Mouse (Mus musculus): ENCODE results near the gene Gm17409.
A peak's percentile ranks its signal among the peaks of the same experiment; 100 is the strongest.

Gm17409 gene

DNA sequence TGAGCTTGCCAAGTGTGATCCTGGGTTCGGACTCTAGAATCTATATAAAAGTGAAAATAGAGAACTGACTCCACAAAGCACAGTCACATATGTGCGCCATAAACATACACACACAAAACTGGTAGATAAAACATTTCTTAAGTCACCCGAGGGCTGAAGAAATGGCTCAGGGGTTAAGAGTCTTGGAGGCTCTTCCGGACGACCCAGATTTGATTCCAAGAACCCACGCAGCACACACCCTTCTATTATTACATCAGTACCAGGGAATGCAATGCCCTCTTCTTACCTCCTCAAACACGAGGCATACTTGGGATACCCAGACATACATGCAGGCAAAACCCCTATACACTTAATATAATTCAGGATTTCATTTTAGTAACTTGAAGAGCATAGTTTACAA is at the start of gene Gm17409:
TSS of gene Gm17409 (plus strand) at position 301 of the 400 bp plus-strand sequence.
- DNase-seq (ENCODE audit: low spot score) = no peak

DNA sequence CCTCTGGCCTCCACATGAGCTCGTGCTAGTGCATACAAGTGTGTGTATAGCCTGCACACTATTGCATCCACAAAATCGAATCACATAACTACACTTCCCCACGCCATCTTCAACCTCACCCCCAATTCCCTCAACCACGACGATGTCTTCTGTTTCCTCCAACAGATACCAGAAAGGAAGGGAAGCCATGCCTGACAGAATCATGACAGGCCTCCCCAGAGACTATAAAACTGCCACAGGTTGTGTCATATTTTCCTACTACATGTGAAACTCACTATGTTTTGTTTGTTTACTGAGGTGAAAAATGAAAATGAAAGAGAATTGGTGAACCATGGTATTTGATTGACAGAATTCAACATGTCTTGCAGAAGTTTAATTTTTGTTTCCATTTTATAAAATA is 46.6 kb upstream of the Gm17409 start:
- no peak for DNase-seq (ENCODE audit: low spot score)

DNA sequence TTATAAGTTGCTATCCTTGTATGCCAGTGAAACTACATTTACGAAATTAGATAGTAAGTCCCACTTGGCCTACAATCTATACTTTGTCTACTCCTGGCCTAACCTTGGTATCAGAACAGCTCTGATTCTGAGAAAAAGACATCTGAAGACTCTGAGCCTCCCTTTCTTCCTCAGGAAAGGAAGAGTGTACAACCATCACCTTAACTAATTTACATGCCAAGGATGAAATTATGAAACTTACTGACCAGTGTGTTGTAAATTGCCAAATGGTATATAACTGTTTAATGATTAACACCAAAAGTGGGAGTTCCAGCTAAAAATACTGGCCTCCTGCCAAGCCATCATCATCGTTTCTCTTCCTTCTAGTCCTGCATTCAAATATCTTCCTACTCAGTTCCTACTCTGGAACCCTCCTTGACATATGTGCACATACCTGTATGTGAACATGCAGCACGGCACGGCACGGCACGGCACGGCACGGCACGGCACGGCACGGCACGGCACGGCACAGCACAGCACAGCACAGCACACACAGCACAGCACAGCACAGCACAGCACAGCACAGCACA is 44.4 kb upstream of the Gm17409 start:
- no peak for DNase-seq (ENCODE audit: low spot score)

DNA sequence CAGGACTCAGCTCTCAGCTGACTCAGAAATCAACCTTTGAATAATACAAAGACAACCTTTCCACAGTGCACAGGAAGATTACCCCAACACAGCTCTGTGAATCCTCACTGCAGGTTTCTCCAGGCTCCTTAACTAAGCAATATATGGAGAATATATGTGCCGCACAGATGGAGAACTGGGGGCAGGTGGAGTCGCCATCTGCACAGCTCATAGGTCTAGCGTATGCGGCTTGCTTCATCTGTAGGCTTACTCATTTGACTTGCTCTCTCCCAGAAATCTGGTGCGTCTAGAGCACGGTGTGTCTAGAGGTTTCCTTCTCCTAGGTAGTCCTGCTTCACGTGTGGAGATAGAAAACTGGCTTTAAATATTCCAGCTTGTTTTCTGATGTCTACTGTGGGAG is 37.7 kb upstream of the Gm17409 start:
- DNase-seq (ENCODE audit: low spot score) = no peak

DNA sequence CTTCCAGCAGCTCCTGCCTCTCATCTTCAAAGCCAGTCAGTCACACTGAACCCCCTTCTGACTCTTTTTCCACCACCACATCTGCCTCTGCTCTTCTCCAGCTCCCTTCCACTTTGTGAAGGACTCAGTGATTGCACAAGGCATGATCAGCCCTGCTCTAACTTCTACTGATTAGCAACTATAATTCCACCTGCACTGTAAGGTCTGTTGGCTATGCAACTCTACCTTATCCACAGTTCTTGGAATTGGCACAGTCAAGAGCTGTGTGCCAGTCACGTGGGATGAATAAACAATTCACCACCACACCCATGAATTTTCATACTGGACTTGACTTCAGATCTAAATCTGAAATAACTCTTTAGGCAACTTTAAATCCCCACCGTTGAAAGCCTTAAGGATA is 36.6 kb upstream of the Gm17409 start:
- DNase-seq (ENCODE audit: low spot score) = no peak

DNA sequence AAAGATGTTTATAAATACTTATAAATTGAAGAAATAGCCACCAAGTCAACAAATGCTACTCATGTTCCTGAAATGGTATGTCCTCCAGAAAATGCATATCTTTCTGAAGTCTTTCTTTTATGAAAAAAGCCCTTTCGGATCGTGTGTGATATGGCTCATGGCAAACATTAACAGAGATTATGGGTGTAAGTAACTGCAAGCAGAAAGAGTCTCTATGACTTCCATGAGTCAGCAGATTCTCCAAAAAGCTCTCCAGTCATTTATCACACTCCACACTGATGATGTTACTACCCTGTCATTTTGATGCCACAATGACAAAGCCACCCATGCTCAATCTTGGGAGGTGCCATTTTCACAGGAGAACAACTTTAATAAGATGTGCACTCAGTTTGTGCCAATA is 35.5 kb upstream of the Gm17409 start:
- no peak for DNase-seq (ENCODE audit: low spot score)

DNA sequence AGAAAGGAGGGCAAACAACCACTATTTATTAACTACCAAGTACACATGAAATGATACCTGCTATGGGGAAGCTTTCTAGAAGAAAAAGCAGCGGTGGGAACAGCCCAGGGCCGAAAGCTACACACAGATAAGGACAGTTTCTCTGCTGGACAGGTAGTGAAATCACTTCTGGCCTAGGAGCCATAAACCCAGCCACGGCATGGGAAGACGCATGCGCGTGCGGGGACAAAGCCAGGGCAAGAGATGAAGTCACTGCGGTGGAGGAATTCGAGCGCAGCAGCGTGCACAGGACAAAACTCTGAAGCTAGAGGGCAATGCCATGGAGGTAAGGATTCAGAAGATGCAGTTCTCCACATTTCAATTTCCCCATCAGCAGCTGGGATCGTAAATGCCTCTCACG is 34.4 kb upstream of the Gm17409 start:
- DNase-seq (ENCODE audit: low spot score) = no peak

DNA sequence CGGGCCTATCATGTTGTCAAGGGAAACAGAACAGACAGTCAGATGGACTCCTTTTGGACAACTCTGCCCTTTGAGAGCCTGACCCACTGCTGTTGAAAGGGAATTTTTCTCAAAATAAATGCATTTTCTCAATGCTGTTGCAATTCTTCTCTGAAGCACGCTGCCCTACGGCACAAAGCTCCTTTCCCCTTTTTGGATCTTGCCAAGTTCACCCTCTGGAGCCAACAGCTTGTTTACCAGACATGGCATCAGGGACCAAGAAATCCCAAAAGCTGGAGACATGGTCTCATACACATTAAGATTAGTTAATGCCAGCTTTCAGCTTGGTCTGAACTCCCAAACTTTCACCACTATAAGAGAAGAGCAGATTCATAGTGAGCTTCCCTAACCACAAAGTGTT is 33.0 kb upstream of the Gm17409 start:
- DNase-seq (ENCODE audit: low spot score) = no peak

DNA sequence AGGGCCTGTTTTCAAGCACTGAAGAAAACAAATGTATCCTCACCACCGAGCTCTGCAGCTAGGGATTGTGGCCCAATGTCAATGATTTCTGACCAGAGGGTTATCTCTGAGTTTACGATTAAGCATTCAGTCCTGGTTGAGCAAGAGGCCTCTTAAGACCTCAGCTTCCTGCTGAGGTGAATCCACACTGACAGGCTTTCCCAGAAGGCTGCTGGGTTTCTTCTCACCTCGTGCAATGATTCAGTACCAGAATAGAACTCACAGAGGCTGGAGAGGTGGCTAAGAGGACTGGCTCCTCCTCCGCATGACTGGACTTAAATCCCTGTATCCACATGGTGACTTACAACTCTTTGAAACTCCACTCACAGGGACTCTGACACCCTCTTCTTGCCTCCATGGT is 26.8 kb upstream of the Gm17409 start:
- DNase-seq (ENCODE audit: low spot score) = no peak

DNA sequence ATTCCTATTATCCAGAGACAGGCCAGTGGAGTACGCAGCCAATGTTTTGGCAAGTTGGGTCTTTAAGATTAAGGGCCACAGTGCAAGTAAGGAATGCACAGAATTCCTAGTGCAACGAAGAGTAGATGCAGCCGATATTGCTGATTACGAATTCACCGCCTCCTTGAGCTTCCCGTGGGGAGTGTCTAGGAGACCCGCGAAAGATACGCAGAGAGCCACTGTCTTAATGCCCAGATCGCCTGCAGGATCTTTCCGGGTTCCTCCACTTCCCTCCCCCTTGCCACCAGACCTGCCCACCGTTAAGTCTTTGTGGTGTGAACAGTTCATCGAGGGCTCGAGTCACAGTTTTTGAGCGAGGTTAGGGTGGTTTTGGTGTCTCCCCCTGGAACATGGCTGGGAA is 22.9 kb upstream of the Gm17409 start:
- DNase-seq (ENCODE audit: low spot score) = no peak

DNA sequence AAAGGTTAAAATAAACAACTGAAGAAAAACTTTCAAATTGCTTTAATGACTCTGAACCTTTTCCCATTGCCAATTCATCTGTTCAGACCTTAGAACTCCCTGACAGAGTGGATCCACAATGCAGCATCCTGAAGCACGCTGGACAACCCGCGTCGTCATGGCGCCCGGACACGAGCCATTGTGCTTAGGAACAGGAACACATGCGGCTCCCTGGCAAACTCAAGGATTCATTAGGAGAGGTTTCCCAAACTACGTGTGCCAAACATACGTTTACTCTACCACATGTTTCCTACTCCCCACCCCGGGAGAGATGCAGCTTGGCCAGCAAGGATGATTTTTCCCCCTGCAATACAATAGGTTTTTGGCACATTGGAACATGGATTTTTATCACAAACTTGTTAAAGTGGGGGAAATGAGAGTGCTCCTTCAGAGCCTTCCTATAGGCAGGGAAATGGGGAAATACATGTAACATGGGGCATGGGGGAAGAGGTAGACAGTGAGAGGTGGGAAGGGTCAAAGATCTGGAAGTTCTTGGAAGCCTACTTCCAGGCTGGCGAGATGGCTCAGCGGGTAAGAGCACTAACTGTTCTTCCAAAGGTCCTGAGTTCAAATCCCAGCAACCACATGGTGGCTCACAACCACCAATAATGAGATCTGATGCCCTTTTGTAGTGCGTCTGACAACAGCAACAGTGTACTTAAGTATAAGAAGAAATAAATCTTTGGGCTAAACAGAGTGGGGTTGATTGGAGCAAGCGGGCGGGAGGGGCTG is 15.6 kb upstream of the Gm17409 start:
- no peak for DNase-seq (ENCODE audit: low spot score)

DNA sequence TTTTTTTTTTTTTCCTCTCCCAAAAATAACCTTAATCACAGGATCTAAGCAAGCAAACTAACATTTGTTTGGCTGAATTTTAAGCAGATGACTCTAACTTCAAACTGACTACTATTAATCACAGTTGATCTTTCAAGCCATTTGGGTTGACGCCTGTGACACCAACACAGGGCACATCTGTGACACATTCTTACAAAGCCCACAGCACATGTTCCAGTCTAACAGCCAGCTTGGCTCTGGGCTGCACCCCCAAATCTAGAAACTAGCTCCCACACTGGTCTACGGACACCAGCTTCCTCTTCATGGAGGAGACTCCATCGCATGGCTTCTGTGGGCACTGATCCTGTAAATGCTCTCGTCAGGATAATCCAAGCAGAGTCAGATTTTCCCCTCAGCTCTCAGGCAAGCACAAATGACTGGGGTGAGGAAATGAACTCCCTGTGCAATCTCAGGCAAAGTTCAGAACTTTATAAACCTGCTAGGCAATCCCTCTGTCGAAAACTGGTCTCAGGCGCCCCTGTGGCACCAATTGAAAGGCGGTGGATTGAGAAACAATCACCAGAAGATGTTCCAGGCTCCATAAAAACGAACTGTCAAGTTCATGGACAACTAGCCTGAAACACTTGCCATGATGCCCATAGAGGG is 13.0 kb upstream of the Gm17409 start:
- DNase-seq (ENCODE audit: low spot score) = no peak

DNA sequence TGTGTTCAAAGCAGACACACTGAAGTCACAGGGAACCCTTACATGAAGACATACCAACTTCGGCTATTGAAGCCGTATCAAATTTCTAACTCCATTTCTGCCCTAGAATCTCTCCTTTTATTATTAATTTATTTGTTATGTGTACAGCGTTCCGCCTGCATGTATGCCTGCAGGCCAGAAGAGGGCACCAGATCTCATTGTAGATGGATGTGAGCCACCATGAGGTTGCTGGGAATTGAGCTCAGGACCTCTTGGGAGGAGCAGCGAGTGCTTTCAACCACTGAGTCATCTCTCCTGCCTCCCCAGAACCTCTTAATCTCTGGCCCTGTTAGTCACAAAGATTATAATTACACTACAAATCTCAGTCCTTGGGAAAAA is 12.4 kb upstream of the Gm17409 start:
- DNase-seq (ENCODE audit: low spot score) = no peak

DNA sequence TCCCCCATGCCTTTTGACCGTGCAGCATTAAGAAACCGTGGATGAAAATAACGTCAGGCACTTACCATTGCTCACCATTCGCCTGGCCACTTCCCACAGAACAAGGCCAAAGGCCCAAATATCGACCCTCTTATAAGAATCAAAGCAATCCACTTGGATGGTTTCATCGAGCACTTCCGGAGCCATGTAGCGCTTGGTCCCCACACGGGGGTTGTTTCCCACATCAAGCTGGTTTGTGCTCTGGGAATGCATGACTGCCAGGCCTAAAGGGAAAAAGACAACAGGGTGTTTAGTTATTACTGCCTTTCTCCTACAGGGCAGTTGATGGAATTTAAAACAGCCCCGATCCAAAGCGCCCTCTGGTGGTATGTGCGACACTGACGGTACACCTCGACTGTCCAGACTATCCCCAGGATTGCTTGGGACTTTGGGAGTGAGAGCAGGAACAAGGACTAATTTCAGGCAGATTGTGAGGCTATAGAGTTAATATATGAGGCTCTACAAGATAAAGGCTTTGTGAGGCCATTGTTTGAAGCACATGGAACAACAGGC is 11.0 kb upstream of the Gm17409 start:
- peak; percentile 22 for DNase-seq (ENCODE audit: low spot score)

DNA sequence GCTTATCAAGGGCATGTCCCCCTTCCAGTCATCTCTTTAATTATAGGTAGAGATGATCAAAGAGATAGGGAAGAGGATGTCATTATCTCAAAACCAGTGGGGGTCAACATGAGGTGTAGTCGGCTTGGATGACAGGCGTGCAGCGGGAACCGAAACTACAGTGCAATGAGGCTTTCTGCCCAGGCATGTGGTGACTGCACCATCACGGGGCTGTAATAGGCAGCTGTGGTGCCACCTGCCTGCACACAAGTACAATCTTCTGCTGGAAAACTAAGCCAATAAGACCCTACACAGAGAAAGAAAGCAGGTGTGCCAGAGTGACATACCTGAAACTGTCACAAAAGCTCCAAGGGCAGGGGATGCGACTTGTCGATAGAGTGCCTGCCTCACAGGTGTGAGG is 374 bp downstream of the Gm17409 start:
- DNase-seq (ENCODE audit: low spot score) = no peak

DNA sequence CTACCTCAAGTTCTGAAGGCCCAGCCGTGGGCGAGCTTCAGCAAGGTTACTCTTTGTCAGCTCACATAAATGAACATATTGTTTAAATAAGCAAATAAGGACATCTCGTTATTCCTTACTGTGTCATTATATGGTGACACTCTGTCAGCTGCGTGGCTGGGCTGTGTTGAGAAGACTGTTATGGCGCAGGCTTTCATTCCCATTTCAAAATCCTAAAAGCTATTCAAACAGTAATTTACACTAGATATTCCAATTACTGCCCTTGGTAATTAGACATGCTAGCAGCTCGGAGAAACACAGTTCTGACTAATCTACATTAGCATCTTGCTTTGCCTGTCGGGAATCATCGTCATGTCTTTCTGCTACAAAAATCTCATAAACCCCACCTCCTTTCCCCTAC is 5.7 kb downstream of the Gm17409 start:
- DNase-seq (ENCODE audit: low spot score) = no peak

DNA sequence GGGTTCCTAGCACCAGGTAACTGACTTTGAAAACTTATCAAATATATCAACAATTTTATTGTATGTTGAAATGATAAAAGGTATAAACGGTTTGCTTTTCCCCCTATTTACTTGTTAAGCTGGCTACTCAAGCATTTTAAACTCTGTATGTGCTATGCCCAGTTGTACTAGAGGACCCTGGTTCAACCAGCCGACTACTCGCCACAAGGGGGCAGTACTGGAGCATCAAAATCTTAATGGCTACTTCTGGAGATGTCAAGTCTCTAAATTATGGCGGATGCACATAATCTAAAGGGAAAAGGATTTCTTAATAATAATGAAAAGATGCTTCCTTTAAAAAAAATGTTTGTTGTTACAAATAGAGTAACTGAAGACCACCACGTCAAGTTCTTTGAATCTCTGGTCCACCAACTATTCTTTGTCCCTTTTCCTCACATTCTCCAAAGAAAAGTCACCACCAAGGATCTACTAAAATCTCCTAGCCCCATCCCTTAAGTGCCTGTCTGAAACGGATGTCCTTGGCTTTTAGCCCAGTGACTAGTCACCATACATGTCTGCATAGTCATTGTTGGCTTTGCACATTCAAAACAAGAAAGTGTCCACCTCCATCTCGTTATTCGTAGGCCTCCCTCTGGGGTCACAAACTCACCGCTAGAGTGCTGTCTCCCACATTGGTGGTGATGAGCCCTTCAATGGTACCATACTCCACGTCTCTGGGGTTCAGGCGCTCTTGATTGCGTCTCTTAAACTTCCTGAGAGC is 7.2 kb downstream of the Gm17409 start:
- peak; percentile 85 for DNase-seq (ENCODE audit: low spot score)

DNA sequence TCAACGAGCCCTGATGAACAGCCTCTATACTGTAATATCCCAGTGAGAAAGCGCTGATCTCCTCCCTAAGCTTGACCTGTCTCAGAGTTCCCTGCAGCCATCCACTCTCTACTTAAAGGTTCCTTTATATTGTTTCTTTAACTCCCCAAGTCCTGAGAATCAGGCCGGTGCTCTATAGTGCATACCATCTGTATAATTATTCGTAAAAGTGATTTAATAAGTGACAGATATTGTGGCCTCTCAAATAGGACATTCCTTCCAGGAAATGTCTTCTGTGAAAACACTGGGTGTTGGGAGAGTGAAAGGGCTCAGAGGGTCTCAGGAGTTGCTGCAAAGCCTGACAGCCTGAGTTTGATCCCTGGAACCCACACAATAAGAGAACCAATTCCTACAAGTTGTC is 8.2 kb downstream of the Gm17409 start:
- DNase-seq (ENCODE audit: low spot score) = no peak

DNA sequence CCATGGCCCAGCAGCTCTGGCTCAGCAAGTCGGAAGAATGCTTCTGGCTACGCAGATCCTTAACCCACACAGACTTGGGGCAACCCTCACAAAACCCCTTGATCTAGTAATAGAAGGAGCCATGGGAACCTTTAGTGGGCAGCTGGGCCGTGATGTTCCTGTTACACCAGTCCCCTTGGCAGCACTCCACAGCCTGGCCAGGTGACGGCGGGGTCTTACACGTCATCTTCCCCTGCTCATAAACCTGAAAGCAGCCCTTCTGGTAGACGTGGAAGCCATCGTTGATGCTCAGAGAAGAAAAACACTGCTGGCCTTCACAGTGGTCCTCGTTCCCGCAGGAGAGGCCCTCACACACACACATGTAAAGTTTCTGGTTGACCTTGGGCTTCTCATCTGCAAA is 9.6 kb downstream of the Gm17409 start:
- DNase-seq (ENCODE audit: low spot score) = no peak

DNA sequence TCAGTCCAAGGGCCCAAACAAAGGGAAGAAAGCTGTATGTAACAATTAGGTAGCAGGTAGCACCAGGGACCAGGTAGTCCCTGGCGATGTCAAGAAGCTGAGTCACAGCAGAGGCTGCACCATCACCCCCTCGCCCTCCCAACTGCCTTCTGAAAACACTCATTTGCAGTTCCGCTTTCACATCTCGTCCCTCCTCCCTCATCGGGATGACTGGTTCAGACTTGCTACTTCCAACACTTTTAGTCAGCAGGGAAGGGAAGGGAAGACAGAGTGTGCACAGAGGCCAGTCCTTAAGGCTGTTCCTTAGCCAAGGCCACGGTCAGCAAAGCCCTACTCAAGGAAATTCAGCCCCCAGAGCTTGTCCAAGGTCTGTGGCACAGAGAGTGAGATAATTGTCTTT is 10.8 kb downstream of the Gm17409 start:
- DNase-seq (ENCODE audit: low spot score) = no peak

DNA sequence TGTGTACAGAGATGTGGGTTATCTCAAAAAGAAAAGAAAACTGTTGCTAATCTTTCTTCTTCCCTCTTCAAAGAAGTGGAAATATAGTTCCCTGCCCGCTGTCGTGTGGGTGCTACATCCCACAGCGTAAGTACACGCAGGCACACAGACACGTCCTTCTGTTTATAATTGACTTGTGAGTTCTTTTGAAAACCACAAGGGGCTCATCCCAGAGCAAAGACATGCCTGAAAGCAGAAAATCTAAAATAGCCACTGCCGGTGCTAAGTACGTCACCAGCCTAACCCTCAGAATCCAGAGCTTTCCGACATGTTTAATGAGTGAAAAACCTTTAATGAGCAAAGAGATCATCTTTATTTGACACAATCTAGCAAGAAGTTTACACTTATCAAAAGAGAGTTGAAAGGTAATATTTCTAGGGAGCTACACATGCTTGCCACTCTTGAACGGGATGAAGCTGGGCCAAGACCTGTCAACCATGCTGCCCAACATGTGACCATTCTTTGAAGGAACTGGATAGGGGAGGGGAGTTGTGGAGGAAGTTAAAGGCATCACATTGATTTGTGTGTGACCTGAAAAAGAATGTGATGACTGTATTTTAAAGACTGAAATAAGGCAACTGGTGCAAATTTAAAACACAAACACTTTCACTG is 11.7 kb downstream of the Gm17409 start:
- no peak for DNase-seq (ENCODE audit: low spot score)

Data from lung, postnatal 25 days (tissue).